Mouse (Mus musculus) frontal cortex, adult 2 months (tissue): Measurements from ENCODE around the gene Irs2. TPM values are rescaled to one million over a fixed set of nuclear protein-coding genes. Genes with fewer than 3 reads are reported as not detected.

ENCODE experiments used
- DNase-seq, 2 experiments: peaks; one replicate each; pipeline ENCODE4 v3.0.0; 2022; ENCODE audit warnings: low spot score in 1 of 2; ENCODE audit errors: extremely low spot score in 1 of 2
- polyA plus RNA-seq: library from polyadenylated mRNA; depleted of rRNA; stranded (reverse); fragments of >200 nt; gene quantifications from 2 replicates; pipeline ENCODE4 v1.2.3, GENCODE M21; 2012; rRNA removed

Gene Irs2
- polyA plus RNA-seq: 13.0 and 16.6 TPM in 2 replicates

- DNase-seq: no peak
These were observed at the start of gene Irs2 for GRCm38 (mm10) chr8:11008379-11008775. TSS of gene Irs2 (minus strand) at chr8:11008458.

DNA sequence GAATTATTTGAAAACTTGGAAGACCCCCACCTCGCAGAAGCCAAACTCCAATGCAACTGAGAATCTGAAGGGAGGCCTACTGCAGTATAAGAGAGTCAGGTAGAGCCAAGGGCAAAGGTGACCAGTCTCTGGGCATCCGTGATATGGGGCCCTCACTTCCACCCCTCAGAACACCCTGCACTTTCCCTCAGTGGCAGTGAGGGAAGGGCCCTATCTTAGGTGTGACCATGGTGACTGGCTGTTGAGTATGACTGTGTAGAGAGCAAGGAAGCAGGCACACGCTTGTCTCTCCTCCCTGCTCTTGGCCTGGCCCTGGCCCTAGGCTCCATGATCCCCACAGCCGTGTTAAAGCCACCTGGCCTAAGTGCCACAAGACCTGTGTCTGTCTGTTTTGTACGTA, 48.4 kb upstream of the Irs2 start:
- no peak for DNase-seq

GRCm38 (mm10) chr8:11056175-11056563, 47.9 kb upstream of the Irs2 start:
- no peak for DNase-seq

GRCm38 (mm10) chr8:11055557-11056174, 47.4 kb upstream of the Irs2 start:
- DNase-seq: no peak

DNA sequence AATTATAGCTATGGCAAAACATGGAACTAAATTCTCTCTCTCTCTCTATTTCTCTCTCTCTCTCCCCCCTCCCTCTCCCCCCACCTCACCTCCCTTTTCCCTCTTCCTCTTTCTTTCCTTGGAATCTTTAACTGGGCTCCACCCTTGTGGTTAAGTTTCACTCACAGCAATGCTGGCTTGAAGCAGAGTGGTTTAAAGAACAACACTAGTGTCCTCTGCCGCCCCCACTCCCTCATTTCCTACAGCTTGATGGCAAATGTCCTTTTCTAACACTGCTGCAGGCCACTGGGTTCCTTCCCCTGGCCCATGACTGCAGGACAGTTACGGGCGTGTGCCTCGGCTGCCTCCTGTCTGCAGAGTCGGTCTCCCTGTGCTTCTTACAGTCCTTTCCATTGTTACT, 41.6 kb upstream of the Irs2 start:
- DNase-seq: no peak

DNA sequence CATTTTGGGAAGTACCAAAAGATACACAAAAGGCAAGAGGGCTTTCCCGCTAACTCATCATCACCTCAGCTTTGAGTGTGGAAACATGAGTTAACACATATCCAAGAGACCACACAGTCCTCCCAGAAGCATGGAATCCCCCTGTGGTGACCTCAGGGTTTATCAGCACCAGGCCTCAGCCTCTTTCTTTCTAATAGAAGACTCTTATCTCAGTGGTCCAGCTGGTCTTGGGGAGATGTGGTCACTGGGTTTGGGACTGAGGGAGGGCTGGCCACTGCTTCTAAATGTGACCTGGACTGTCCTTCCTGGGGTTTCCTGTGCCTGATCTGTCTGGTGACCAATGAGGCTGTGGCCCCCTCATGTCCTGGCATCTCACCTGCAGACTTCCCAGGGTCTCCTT, 39.6 kb upstream of the Irs2 start:
- DNase-seq: no peak

GRCm38 (mm10) chr8:11044660-11045059, 36.4 kb upstream of the Irs2 start:
- no peak for DNase-seq

- DNase-seq: no peak
These were observed 35.3 kb upstream of the Irs2 start for GRCm38 (mm10) chr8:11043591-11043990.

DNA sequence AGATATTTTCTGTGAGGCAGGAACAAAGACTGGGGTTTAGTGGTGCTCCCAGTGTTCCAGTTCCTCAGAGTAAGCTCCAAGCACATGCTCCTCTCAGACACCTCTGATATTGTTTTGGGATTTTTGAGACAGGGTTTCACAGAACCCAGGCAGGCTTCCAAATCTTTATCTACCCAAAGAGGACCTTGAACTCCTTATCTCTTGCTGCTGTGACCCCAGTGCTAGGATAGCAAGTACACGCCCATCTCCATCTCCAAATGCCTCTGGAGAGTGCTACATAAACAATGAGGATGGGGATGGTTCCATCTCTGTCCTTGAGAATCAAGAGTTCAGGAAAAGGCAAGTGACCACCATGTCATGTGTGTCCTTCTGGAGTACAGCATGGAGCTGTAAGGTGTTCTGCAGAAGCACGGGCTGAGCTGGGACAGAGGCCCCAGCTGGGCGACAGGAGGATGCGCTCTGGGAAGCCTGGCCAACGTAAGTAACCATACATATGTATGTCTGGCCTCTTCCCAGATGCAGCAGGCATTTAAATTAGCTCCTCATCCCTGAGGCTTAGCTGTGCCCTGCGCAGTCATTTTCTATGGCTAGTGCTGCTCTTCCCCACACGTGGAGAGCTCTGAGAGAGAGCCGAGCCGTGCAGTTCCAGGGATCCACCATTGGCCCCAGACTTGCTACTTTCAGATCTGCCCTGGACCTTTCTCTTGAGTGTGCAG, 34.8 kb upstream of the Irs2 start:
- DNase-seq: no peak

GRCm38 (mm10) chr8:11040088-11040487, 31.8 kb upstream of the Irs2 start:
- DNase-seq: no peak

DNA sequence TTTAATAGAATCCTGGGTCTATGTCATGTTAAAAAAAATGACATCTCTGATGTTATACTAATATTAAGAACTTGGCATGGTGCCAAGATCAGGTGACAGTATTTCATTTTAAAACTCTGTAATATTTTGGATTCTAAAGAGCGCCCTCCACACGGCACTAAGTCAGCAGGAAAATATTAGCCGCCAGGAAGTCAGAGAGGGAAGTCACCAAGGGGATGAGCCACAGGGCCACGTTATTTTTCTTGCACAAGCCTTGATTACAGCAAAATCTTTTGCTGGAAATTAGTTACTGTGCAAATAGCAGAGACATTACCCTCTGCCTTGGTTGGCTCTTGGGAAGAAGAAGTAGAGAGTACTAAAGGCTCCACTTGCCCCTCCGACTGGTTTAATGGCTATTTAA, 30.5 kb upstream of the Irs2 start:
- DNase-seq: no peak

DNA sequence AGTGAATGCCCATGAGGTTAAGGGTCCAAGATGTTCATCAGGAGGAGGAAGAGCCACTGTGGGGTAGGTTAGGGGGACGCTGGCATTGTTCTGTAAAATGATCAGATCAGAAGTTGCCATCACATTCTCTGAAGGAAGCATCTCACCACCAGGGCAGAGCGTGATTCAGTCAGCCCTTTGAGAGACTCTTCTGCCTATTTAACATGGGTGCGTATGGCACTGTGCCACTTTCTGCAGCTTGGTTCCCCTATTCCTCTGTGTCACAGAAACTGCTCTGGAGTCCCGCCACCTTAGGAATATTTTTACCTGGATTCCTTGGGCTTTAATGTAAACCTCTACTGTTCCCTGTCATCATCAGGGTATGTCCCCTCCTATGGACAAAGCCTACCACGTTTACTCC, 30.1 kb upstream of the Irs2 start:
- DNase-seq: no peak

- no peak for DNase-seq
These were observed 28.5 kb upstream of the Irs2 start for GRCm38 (mm10) chr8:11036790-11037189.

DNA sequence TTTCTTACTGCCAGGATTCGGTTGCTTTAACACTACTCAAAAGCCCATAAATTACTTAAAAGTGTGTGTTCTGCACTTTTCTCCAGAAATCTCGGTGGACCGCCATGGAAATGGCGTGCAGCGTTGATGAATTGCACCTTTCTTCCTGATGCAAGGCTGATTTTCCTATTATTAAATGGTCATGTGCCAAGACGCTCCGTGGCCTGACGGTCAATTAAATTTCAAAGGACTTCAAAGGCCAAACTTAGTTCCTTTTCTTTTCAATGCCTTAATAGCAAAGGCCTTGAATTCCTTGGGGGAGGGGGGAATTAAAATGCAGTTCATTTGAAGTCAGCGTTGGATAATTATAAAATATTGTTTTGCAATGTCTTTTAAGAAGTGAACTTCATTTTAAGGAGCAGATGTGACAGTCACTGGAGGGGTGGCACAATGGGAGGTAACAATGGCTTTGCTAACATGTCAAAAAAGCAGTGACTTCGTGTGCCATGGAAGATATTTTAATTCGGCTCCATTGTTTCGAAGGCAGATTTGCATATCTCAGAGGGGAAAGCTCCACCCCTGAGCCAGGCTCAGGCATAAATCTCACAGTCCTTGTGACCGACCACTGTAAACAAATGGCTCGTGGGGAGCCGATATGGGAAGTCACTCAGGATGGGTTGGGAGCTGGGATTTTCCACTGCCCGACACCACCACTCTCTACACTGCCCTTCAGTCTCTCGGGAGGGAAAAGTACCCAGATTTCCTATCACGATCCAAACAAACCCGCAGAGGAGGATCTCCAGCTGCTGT, 27.6 kb upstream of the Irs2 start:
- DNase-seq: no peak

DNA sequence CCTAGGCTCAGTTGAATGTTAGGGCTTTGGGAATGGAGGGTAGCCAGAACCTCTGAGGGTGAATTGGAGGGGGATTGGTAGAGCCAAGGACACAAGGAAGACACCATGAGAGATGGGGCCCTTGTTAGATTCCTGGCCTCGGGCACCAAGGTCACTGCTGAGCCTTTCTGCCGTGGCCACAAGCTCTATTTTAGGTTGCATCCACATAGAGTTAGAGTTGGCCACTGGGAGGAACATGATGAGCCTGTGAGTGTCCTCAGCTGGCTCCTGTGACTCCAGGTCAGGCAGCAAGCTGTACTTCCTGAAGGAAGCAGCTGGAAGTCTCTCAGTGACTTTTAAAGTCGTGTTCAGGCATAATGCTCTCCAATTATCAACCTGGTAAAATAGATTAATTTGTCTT, 16.6 kb upstream of the Irs2 start:
- DNase-seq: no peak

DNA sequence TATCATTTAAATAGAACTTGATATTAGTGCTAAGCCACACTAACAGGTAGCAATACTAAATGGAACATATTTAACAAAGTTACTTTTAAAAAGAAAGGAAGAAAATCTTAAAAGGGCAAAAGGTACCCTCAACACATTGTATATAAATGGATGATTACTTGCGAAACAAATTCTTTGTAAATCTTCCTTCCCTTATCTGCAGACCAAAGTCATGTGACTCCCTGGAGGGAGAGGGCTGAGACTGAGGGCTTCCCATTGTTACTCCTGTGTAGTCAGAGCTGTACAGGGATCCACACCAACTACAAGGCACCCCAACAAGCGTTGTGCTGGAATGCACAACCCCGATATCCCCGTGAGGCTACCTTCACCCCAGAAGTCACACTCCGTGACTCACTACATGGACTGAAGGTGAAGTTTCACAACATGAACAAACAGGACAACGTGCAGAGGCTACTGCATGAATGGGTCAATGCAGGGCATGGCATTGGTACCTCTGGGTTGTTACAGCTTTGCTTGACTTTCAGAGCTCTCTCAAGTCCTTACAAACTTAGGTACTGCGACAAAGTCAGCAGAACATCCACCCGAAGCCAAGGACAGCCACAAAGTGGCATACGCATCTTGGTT, 12.8 kb upstream of the Irs2 start:
- DNase-seq: no peak

- no peak for DNase-seq
These were observed 7.4 kb upstream of the Irs2 start for GRCm38 (mm10) chr8:11015622-11016021.

DNA sequence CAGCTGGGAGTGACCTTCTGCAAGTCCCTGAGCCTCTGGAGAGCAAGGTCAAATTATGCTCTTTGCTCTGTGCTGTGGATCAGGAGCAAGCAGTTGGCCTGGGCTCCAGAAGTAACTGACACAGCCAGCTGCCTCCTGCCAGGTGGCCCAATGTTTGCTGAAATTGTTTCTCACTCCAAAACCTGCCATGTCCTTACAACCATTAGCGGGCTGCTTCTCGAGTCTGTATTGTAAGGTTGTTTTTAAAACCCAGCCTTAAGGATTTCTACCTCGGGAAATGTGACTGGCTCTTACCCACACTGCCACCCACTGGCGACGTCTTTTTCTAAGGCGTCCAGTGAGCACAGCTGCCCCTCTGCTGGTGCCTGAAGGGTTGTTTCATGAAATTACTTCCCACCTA, 5.0 kb upstream of the Irs2 start:
- DNase-seq: peak in 1 of 2 experiments; percentile 79

DNA sequence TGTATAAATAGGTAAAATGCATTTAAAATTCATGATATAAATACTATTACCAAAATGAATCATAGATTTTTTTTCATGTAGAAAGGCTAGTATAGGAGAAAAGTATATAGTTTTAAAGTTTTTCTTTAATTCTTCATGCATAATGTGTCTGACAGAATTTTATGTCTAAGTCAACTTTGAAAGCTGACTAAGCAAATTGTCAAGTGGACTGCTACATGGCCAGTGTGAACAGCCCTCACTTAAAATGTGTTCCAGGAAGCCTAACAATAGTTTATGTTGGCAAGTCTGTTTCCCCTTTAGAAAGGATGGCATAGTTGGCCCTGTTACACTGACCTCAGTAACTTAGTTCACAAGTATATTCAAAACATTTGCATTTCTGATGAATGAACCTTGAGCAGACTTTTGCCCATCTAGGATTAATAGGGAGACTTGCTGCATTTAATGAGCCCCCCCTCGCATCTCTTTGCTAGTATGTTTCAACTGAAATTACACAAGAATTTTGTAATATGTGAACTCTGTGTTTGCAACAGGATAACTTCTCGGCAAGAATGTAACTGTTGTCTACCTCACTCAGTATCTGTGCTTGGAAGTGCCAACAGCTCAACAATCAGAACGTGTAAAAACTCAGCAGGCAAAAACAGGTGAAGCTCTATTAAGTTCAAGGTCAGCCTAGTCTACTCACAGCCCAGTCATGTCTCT, 3.7 kb upstream of the Irs2 start:
- no peak for DNase-seq

DNA sequence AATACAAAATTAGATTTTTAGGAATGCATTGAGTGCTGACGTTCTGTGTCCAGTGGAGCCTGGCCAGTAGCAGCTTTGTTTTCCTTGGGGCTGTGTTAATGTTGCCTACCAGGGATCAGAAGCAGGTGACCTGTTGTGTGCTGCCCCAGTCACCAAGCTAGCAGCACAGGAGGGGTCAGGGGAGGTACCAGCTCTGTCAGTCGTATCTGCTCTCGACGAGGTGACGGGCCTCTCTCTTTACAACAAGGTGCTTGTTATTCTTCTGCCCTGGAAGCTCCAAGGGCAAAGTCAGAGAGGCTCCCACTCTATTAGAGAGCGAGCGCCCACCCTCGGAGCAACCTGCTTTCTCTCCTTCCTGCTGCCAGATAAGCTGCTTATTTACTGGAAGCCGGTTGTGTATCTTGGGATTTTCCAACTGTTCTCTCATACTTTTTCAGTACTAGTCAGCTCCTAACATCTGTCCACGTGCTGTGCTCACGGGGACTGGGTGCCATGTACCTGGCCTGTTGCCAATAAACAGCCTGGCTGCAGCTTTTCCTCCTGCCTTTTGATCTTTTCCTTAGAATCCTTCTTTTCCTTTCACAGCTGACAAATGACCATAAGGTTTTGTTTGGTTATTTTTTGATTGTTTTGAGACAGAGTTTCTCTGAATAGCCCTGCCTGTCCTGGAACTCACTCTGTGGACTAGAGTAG, 2.8 kb upstream of the Irs2 start:
- DNase-seq: peak in 1 of 2 experiments; percentile 22
